Mouse (Mus musculus): ENCODE results near the gene Rabgap1l.

DNA sequence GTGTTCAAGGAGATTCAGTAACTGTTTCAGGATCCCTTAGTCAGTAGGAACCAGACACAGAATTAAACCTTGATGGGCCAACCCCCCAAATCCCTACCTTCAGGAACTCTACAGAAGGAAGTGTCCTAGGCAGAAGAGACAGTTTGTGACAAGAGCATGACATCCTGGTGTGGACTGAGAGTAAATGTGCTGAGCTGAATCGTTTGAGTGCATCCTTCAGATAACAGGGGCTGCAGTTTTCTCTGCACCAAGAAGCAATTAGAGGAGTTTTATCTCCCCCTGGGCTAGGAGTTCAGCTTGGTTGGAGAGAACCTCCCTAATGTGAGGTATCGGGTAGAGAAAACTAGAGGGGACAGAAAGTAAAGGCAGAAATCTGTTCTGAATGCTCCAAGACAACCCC lies 462.8 kb downstream of the Rabgap1l start:
- TF ChIP-seq CTCF (conservative IDR thresholded peaks at IDR 0.05; ENCODE audit: insufficient read depth, insufficient read length, low read depth, low read length) (no peak), POLR2A (IDR thresholded peaks at IDR 0.05; ENCODE audit: low read depth, low read length) (no peak)
